In the genomic region with DNA sequence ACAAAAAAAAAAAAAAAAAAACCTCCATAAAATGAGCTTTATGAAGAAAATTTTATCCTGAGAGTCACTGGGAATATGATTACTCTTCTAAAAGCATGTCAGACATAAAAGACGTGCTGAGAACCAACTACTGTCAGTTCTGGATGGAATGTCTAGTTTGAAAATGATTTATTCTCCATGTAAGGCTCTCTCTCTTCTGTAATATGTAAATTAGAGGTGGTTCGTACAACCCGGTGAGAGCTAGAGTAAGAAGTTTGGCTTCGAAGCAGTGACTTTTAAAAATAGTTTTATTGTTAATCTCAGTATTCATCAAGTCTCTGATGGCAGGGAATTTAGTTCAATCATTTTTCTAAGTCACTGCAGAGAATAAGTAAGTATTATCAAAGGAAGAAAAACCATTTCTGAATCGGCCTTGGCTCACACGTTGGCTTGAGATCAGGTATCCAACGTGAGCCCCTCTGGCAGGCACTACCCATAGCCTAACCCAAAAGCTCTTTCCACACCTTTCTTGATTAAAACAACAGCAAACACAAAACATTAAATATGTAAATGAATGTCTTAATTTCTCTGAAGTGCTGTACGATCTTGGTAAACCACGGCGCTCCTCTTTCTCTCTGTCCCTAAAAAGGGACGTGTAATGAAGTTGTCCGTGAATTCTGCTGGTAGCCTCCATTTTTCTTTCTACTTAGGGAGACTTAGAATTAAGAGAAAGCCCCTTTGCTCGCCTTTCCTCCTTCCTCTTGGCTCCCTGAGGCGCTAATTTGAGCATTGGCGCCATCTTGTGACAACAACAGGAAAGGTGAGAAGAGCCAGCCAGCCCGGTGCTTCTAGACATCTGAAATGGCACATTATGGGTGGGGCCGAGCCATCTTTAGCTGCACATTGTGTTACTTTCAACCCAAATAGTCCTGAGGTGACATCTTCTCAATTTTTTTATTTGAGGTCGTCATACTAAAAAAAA, we compare ENCODE assay signal across 1 mouse cellular context.
TF ChIP-seq lines count a peak whose summit lies in the region.

No protein-coding gene starts in this region.

TF ChIP-seq in MEL, 35 proteins besides CTCF, POLR2A, EP300 and RAD21 (continued from another document):
- TF ChIP-seq NELFE (IDR thresholded peaks at IDR 0.05; ENCODE audit: low read depth, low read length) (no peak), MAFK (IDR thresholded peaks at IDR 0.05; ENCODE audit: borderline replicate concordance, low read depth, low read length) (0 out of 2 replicates have a peak, but pooled peaks have one; percentile 14), E2F4 (IDR thresholded peaks at IDR 0.05; ENCODE audit: borderline replicate concordance, low read depth, low read length) (no peak), ZMIZ1 (IDR thresholded peaks at IDR 0.05; ENCODE audit: low read depth, low read length) (no peak), ELF1 (IDR thresholded peaks at IDR 0.05; ENCODE audit: low read depth, low read length) (no peak), KAT2A (conservative IDR thresholded peaks at IDR 0.05; ENCODE audit: low read depth, low read length) (no peak), MYC (IDR thresholded peaks at IDR 0.05; ENCODE audit: low read depth, low read length) (no peak), ZKSCAN1 (IDR thresholded peaks at IDR 0.05; ENCODE audit: low read depth, low read length) (0 out of 2 replicates have a peak, but pooled peaks have one; percentile 57), ZNF384 (IDR thresholded peaks at IDR 0.05; ENCODE audit: low read depth, low read length) (peak; percentile 46), CHD2 (IDR thresholded peaks at IDR 0.05; ENCODE audit: low read length) (no peak), USF2 (IDR thresholded peaks at IDR 0.05; ENCODE audit: borderline replicate concordance in 1 of 2, insufficient read depth in 1 of 2, low read depth in 1 of 2, low read length in 2 of 2) (no peak), TAL1 (IDR thresholded peaks at IDR 0.05; ENCODE audit: low read length) (no peak), BHLHE40 (IDR thresholded peaks at IDR 0.05; ENCODE audit: borderline replicate concordance, low read depth, low read length) (0 out of 2 replicates have a peak, but pooled peaks have one; percentile 36), SMC3 (IDR thresholded peaks at IDR 0.05; ENCODE audit: low read depth, low read length) (peak; percentile 98), ETS1 (IDR thresholded peaks at IDR 0.05; ENCODE audit: low read depth, low read length) (no peak), MEF2A (IDR thresholded peaks at IDR 0.05; ENCODE audit: extremely low read depth, insufficient replicate concordance, low read depth, low read length, poor library complexity, severe bottlenecking) (no peak)
